Mouse (Mus musculus) kidney, embryonic 14.5 days (tissue): ENCODE data around the gene Ccp110. TPM values are rescaled to one million over a fixed set of nuclear protein-coding genes. Genes with fewer than 3 reads are reported as not detected.

Experiments
- ATAC-seq: fragments of 200-750 bp; cut with Nextera tagmentation; 2 replicates; pipeline ENCODE4 v1.8.0; 2017; ENCODE audit warnings: moderate number of reproducible peaks, mild to moderate bottlenecking, moderate TSS enrichment, moderate library complexity; ENCODE audit not compliant: low FRiP score, low TSS enrichment
- H3K27ac ChIP-seq: fragments of 300-500 bp; sonication (generic); 2 replicates; pipeline ENCODE4 v1.5.1; 2014; ENCODE audit warnings: low read depth, mild to moderate bottlenecking, low read length, moderate library complexity, mixed read lengths
- H3K27me3 ChIP-seq: fragments of 300-500 bp; sonication (generic); 2 replicates; pipeline ENCODE4 v1.6.1; 2014; ENCODE audit warnings: mild to moderate bottlenecking, low read length; ENCODE audit not compliant: control insufficient read depth, insufficient read depth
- H3K36me3 ChIP-seq: fragments of 300-500 bp; sonication (generic); 2 replicates; pipeline ENCODE4 v1.6.1; 2014; ENCODE audit warnings: low read length, mixed read lengths; ENCODE audit not compliant: control insufficient read depth, insufficient read depth
- H3K4me1 ChIP-seq: fragments of 300-500 bp; sonication (generic); 2 replicates; pipeline ENCODE4 v1.6.1; 2014; ENCODE audit warnings: low read length, mixed read lengths; ENCODE audit not compliant: control insufficient read depth, insufficient read depth
- H3K4me2 ChIP-seq: fragments of 300-500 bp; sonication (generic); replicated peaks from 2 replicates; pipeline ENCODE4 v1.6.1; 2014; ENCODE audit warnings: low read depth, mild to moderate bottlenecking, low read length
- H3K4me3 ChIP-seq: fragments of 300-500 bp; sonication (generic); 2 replicates; pipeline ENCODE4 v1.5.1; 2014; ENCODE audit warnings: mild to moderate bottlenecking, low read length
- H3K9ac ChIP-seq: fragments of 300-500 bp; sonication (generic); 2 replicates; pipeline ENCODE4 v1.6.1; 2014; ENCODE audit warnings: low read depth, mild to moderate bottlenecking, low read length, moderate library complexity
- H3K9me3 ChIP-seq: fragments of 300-500 bp; sonication (generic); 2 replicates; pipeline ENCODE4 v1.6.1; 2016; ENCODE audit warnings: low read length; ENCODE audit not compliant: control insufficient read depth
- WGBS: fragments of 180-500 bp; shearing (Covaris S2); extraction: QIAGEN DNeasy Blood & Tissue Kit; methylation state at CpG from one replicate; pipeline ENCODE4 v1.1.7; 2014; 5-methylcytosine and 5-hydroxymethylcytosine counted together
- polyA plus RNA-seq: library from polyadenylated mRNA; unstranded; fragments of >200 nt; fragmentation: Nextera tagmentation; extraction: Ambion mirVana; gene quantifications from 2 replicates; pipeline ENCODE4 v1.2.1, GENCODE M21; 2014

Ccp110 gene
- polyA plus RNA-seq, 1 experiment from 2014 or later, result 13.5 TPM

DNA sequence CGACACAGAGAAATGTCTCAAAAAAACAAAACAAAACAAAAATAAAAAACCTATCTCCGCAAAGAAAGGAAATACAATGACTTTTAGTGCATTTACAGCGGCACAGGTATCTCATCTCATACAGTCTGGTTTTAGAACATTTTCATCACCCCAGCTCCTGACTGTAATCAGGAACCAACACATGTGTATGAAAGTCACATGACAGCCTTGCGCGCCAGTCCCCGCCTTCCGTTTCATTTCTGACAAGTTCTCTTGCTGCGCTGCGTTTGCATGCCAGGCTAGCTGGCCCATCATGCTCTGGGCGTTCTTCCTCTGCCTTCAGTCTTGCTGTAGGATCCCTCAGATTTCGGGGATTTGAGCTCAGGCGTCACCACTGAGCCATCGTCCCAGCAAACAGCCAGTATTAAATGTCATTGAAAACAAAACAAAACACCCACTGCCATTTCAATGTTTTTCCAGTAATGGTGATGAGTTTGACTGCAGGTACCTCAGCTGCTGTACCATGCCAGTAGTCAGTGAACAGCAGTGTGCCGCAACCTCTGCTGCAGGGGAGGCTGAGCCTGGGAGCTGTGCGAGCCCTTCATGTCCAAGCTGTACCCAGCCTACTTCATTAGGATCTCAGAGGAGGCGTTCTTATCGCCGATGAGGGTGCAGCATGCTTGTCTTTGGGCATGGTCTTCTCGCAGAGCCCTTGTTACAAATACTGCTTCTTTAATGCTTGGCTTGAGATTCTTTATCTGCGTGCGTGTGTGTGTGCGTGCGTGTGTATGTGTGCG is 44.3 kb downstream of the Ccp110 start:
- Histone ChIP-seq H3K27ac (no peak overlapping the region), H3K4me2 (no peak overlapping the region), H3K36me3 (peaks cover 46% of the 10 kb centered on the region), H3K4me3 (no peak overlapping the region), H3K4me1 (no peaks in the 10 kb centered on the region), H3K9me3 (no peaks in the 10 kb centered on the region), H3K9ac (no peak overlapping the region), H3K27me3 (no peaks in the 10 kb centered on the region)
- WGBS, result 90% methylated on average over 24 of the region's 24 CpGs
- no peak for ATAC-seq

DNA sequence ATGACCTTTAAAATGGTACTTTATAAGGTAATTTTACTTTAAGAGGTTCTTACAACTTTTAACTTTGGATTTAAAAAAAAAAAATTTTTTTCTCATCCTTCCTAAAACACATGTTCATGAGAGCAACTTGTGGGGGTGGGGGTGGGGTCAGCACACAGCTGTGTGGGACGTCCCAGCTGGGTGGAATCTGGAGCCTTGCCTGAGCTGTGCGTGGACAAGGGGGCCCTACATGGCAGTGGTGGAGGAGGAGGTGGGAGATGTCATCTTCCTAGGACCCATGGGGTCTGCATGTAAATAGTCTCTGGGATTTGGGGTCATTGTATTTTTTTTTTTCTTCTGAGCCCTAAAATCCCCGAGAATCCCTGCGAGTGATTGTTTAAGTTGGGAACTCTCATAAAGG is 46.0 kb downstream of the Ccp110 start:
- Histone ChIP-seq H3K4me1 (no peaks in the 10 kb centered on the region), H3K9me3 (no peaks in the 10 kb centered on the region), H3K4me3 (no peak overlapping the region), H3K27me3 (no peaks in the 10 kb centered on the region), H3K9ac (no peak overlapping the region), H3K4me2 (no peak overlapping the region), H3K36me3 (peaks cover 43% of the 10 kb centered on the region; the same call in 1 of the 2 replicates), H3K27ac (no peak overlapping the region)
- no peak for ATAC-seq
- WGBS, result 43% methylated on average over 4 of the region's 4 CpGs

DNA sequence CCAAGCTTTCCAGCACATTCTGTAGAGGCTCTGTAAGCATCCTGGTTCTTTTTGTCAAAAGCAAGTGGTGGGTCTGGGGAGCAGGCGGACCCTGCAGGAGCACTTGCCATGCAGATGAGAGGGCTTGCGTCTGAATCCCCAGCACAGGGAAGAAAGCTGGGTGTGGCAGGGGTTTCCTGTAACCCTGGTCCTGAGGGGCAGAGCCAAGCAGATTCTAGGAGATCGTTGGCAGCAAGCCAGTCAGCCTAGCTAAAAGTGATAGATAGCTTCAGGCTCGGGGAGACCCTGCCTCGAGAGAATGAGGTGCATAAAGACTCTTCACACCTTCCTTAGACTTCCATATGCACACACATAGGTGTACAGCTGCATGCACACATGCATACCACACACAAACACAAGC is 47.0 kb downstream of the Ccp110 start:
- Histone ChIP-seq H3K36me3 (peaks cover 37% of the 10 kb centered on the region; the same call in 1 of the 2 replicates), H3K9ac (no peak overlapping the region), H3K27me3 (no peaks in the 10 kb centered on the region), H3K4me1 (no peaks in the 10 kb centered on the region), H3K4me2 (no peak overlapping the region), H3K9me3 (no peaks in the 10 kb centered on the region), H3K27ac (no peak overlapping the region), H3K4me3 (no peak overlapping the region)
- no peak for ATAC-seq
- 51% methylated on average over 5 of the region's 5 CpGs for WGBS

DNA sequence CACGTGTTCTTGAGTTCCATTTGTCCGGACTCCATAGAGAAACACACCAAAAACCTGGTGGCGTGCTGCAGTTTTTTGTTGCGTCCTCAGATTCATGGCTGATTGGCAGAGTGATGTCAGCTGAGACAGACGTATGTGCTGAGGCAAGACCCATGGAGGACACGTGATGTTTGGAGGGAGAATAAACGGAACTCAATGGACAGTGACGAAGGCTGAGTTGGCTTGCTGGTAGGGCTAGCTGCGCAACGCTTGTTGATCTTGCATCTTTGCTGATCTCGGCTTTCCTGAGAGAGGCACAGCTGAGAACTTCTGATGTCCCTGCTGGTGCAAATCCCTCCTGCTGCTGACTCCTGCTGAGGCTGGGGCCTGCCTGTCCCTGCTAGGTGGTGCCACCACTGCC is 51.6 kb downstream of the Ccp110 start:
- H3K4me2 ChIP-seq, result no peak overlapping the region
- 84% methylated on average over 11 of the region's 11 CpGs for WGBS
- no peak for ATAC-seq
- H3K27me3 ChIP-seq, result no peaks in the 10 kb centered on the region
- no peak overlapping the region for H3K9ac ChIP-seq
- H3K27ac ChIP-seq, result no peak overlapping the region
- no peaks in the 10 kb centered on the region for H3K4me1 ChIP-seq
- no peak overlapping the region for H3K4me3 ChIP-seq
- no peaks in the 10 kb centered on the region for H3K9me3 ChIP-seq
- peaks cover 31% of the 10 kb centered on the region; the same call in 1 of the 2 replicates for H3K36me3 ChIP-seq

DNA sequence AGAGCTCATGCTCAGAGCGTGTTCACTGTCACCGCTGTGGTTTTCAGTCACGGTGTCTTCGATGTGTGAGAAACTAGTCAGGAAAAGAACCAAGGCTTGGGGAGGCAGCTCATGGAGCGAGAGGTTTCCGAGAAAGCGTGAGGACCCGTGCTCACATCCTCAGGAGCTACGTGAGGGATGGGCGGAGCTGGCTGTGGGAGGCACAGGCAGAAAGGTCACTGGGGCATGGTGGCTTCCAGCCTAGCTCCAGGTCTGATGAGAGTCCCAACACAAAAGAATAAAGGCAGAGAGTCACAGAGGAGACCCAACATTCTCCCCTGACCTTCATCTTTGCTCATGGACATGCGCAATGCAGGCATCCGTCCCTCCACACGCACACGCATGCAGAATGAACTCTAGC is 52.4 kb downstream of the Ccp110 start:
- no peak for ATAC-seq
- no peak overlapping the region for H3K9ac ChIP-seq
- no peak overlapping the region for H3K27ac ChIP-seq
- H3K36me3 ChIP-seq, result peaks cover 31% of the 10 kb centered on the region; the same call in 1 of the 2 replicates
- H3K9me3 ChIP-seq, result no peaks in the 10 kb centered on the region
- no peaks in the 10 kb centered on the region for H3K4me1 ChIP-seq
- no peak overlapping the region for H3K4me2 ChIP-seq
- 77% methylated on average over 14 of the region's 14 CpGs for WGBS
- no peaks in the 10 kb centered on the region for H3K27me3 ChIP-seq
- H3K4me3 ChIP-seq, result no peak overlapping the region

DNA sequence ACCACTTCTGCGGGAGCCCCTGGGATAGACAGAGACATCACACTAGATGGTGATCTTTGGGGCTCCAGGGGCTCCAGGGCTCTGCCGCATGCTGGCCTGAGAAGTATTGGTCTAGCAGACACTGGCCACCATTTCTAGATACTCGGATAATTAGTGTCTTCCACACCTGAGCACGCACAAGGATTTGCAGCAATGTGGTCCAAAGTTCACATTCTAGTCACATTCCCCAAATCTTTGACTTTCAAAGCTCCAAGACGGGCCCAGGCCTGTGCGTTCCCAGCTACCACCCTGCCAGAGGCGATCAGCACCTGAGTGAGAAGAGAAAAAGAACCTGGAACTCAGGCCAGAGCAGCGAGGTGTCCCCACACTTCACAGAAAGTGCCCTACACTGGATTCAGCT is 53.3 kb downstream of the Ccp110 start:
- Histone ChIP-seq H3K27me3 (no peaks in the 10 kb centered on the region), H3K9me3 (no peaks in the 10 kb centered on the region), H3K9ac (no peak overlapping the region), H3K4me1 (no peaks in the 10 kb centered on the region), H3K27ac (no peak overlapping the region), H3K36me3 (peaks cover 25% of the 10 kb centered on the region; the same call in 1 of the 2 replicates), H3K4me2 (no peak overlapping the region), H3K4me3 (no peak overlapping the region)
- WGBS, result 76% methylated on average over 8 of the region's 8 CpGs
- no peak for ATAC-seq

DNA sequence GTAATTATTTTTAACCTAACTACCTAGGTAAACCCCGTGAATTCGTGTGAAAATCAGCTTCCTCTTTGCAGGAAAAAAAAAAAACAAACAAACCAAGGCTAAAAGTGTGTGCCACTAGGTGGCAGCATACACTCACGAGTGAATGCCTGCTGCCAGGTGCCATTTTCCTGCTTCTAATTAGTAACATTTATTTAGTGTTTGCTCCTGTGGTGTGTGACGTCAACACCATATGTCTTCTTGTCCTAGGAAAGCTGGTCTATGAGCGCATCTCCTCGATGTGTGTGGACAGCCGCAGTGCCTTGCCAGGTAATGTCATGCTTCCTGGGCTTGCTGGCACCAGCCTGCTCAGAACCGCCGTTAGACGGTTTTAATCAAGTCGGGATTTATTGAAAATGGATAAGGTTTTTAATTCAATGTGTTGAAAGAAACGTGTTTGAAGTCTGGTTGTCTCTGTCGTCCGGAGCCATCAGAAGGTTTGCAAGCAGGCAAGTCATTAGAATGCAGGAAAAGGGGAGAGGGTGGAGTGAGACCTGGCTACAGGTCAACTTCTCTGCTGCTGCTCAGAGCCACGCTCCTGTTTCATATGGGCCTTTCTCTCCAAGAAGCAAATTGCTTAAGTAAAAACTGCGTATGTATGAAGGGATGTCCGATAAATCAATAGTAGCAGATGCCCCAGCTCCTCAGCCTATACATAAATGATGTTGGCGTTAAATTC is 53.9 kb downstream of the Ccp110 start:
- Histone ChIP-seq H3K9ac (no peak overlapping the region), H3K36me3 (peaks cover 19% of the 10 kb centered on the region; the same call in 1 of the 2 replicates), H3K4me1 (no peaks in the 10 kb centered on the region), H3K4me2 (no peak overlapping the region), H3K4me3 (no peak overlapping the region), H3K27me3 (no peaks in the 10 kb centered on the region), H3K9me3 (no peaks in the 10 kb centered on the region), H3K27ac (no peak overlapping the region)
- no peak for ATAC-seq
- WGBS, result 65% methylated on average over 18 of the region's 18 CpGs

DNA sequence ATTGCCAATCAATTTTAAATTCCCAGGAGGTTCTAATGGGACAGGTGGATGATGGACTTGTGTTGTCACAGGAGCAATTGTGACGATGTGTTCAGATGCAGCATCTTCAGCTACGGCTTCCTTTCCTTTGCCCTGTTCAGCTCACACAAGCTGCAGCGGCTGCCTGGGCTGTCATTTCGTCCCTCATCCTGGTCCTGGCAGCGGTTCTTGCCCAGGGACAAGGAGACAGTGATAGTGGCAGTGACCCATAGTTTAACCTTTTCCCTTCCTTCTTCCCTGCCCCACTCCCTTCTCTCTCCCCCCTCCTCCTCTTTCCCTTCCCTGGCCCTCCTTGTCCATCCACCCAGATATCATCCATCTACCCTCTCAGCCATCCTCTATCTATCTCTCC is 54.5 kb downstream of the Ccp110 start:
- 92% methylated on average over 5 of the region's 5 CpGs for WGBS
- no peak for ATAC-seq

DNA sequence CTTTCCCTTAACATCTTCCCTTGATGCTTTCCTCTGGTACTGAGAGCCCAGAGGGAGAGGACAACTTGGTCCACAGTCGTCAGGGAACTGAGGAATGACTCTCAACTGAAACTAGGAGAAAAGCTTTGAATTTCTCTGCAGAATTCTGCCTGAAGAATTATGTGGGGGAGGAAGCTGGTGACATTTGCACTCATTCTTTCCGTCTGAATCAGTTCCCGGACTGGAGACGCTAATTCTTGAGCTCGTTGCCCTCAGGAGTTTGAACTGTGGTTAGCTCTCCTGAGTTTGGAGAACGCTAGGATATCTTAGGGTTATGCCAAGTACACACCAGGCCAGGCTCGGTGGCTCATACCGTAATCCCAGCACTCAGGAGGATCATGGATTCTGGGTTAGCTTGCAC is 56.9 kb downstream of the Ccp110 start:
- Histone ChIP-seq H3K27ac (no peak overlapping the region), H3K9me3 (no peaks in the 10 kb centered on the region)

More for the DNA sequence above, 54.5 kb downstream of the Ccp110 start:
- no peak overlapping the region for H3K4me2 ChIP-seq
- no peaks in the 10 kb centered on the region for H3K4me1 ChIP-seq
- H3K9ac ChIP-seq, result no peak overlapping the region
- peaks cover 14% of the 10 kb centered on the region; the same call in 1 of the 2 replicates for H3K36me3 ChIP-seq
- no peak overlapping the region for H3K4me3 ChIP-seq
- H3K9me3 ChIP-seq, result no peaks in the 10 kb centered on the region
- no peaks in the 10 kb centered on the region for H3K27me3 ChIP-seq
- no peak overlapping the region for H3K27ac ChIP-seq

More for the DNA sequence above, 56.9 kb downstream of the Ccp110 start:
- Histone ChIP-seq H3K4me1 (no peaks in the 10 kb centered on the region), H3K4me3 (no peak overlapping the region), H3K36me3 (peaks cover 15% of the 10 kb centered on the region), H3K4me2 (no peak overlapping the region), H3K27me3 (no peaks in the 10 kb centered on the region), H3K9ac (no peak overlapping the region)
- WGBS, result 62% methylated on average over 8 of the region's 8 CpGs
- ATAC-seq, result no peak
